Mouse (Mus musculus): ENCODE data around the gene Sgcg.

The Sgcg gene

DNA sequence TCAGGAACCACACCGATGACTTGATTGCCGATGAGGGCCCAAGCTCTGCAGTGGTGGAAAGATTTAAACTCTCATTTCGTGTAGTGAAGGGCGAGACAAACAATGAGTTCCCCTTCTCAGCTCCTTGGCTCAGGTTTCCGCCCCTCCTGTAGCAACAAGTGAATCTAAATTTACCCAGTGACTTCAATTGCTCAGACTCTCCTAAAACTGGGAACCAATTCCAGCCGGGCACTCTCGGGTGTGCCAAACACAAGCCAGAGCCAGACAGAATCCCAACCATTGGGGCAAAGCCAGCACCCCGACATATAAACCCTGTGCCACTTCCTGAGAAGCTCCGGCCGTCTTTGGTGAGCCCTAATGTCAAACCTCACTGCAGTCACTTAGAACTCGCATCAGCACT lies at the start of gene Sgcg:
TSS of gene Sgcg (minus strand) at position 139 of the 400 bp plus-strand sequence.
- DNase-seq: no peak

DNA sequence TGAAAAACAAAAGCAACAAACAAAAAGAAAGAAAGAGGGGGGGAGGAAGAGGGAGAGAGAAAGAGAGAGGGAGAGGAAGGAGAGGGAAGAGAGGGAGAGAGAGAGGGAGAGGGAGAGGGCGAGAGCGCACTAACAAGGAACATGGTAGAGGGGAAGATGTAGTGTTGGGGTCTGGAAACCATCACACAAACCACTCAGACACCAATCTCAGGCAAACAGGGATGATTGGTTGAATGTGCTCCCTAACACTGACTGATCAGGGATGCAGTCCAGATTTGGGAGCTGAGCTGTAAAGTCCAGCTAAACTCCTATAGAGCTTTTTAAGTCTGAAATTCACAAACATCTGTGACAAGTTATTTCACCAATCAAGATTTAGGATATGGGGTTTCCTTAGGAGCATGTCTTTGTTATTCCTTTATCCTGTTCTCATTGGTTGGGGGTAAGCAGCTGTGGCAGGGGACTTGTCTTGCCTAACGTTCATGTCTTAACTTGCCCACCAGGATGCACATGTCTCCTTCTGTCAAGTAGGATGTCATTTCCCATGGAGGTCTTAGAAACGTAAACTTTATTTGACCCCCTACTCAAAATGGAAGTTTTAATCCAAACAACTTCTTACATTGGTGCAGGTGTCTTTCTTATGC lies 45.8 kb upstream of the Sgcg start:
- no peak for DNase-seq

DNA sequence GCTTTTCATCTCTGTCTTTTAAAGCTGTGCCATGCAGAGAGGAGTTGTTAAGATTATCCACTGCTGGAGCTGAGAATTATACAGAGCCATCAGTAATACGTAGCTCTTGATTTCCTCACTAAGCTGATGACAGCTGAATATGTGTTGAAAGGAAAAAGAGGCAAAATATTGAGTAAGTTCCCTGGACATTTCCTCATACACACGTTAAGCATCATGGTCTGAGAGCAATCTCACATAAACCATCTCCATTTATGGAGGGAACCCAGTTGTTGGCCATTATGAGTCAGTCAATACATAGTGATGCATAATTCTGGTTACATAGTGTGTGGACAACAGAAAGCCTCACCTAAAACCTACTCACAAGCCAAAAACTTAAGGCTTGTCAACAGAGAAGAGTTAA lies 44.1 kb upstream of the Sgcg start:
- DNase-seq: no peak

DNA sequence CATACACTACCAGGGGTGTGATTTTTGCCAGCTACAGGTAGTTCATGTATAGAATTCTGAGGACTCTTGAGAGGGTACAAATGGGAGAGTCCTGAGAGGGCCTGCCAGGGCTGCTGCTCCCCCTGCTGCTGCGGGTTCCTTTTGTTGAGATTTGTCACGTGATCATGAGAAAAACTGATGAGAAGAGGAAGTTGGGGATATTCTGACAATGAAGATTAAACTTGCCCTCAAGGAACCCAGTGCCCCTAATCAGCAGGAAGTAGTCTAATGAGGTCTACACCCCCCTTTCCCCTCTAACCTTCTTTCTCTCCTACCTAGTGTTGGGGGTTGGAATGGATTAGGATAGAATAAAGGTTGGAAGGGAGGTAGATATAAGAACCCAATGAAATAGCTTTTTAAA lies 43.0 kb upstream of the Sgcg start:
- no peak for DNase-seq

DNA sequence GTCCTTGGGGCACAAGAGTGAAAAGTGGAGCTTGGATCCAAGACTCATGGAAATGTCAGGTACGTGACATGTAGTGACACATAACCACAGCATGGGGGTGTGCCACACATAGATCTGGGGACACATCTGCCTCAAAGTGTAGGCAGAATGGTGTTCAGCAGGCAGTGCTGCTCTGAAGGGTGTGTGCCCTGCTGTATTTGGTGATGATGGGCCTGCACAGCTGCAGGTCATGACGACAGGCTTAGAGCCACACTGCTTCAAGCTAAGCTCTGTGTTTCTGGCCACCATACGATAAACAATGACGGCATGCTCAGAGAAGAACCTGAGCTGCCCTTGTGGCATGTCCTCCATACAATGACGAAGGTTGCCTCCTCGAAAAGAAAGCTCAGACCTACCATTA lies 41.5 kb upstream of the Sgcg start:
- no peak for DNase-seq

DNA sequence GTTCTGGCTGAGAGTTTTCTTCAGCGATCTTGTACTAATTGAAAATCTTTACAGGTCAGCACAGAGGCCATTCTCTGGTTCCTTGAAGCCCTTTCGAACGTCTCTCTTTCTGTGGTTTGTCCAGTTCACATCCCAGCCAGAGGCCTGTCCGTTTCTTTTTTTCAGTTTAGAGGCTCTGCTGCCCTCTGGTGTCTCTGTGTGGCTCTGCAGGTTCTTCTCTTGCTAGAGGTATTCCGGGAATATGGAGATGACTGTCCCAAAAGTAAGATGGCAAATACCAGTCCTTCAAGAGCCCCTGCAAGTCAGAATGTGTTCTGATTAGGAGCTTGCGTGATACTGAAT lies 36.4 kb upstream of the Sgcg start:
- DNase-seq: peak; percentile 48

DNA sequence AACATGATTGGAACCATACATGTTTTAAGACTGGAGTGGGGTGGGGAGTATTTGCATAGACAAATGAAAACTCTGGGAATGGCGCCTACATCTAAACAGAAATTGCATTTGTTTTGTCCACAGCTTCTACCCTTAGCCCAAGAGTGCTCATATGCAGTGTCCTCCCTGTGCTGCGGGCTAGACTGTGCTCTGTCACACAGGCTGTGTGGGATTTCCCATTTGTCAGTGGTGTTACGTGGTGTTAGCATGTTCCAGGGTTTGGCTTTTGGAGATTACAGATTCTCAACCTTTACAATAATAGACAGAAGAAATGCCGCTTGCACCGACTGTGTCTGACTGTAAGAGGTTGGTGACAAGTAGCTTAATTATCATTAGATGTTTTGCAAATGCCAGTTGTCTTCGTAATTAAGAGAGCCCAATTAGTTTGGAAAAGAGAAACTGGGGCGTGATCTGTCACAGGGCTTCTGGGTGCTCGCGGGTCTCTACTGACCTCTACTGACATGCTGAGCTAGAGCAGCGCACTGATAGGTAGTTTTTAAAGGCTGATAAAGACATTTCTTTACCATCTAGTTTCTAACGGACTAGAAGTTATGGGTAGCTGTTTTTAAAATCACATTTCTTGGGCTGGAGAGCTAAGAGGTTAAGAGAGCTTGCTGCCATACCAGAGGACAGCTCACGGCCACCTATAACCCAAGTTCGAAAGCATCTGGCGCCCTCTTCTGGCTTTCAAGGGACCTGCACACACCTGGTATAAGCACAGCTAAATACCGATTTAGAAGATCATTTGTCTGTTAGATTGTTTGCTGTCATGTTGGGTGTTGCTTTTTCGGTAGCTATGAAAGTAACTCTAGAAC lies 35.8 kb upstream of the Sgcg start:
- peak; percentile 67 for DNase-seq

DNA sequence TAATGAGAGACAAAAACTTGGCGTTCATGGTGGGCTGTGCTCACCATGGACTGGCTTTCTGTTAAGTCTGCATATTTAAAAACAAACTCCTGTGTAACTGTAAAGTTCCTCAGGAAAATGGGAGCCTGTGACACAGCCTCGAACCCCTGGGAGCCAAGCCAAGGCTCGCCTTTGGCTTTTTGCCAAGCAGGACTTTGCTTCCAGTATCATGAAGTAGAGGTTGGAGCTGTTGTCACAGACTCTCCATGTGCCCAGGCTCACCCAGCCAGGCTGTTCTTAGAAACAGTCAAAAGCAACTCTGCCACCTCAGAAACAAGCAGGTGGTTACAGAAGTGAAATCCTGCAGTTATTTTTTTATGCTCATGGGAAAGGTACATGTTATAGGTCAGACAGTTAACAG lies 32.4 kb upstream of the Sgcg start:
- peak; percentile 6 for DNase-seq

DNA sequence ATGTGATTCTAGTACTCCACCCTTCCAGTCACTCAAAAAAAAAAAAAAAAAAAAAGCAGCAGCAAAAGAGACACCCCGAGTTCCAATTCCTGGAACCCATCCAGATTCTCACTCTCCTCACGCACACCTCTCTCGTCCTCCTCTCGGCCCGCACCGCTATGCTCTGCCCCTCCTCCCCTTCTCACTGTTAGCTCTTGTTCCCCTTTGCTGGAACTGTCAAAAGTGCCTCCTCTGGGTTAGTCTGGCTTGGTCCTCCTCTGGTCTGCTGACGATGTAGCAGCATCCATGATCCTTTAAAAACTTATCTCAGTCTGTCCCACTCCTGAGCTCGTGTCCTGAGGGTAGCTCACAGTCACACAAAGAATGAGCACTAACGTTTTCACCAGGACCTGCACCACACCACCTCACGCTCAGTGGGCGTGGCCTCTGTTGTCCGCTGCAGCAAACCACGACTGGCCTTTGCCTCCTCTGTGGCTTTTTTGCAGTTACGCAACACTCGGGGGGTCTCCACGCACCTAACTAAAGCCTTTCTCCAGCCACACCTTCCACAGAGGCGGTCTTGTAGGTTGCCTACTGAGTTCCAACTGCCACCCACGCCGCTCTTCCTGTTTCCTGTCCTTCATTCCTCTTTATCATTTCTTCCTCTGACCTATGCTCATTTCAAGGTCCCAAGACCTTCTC lies 30.5 kb upstream of the Sgcg start:
- DNase-seq: no peak

DNA sequence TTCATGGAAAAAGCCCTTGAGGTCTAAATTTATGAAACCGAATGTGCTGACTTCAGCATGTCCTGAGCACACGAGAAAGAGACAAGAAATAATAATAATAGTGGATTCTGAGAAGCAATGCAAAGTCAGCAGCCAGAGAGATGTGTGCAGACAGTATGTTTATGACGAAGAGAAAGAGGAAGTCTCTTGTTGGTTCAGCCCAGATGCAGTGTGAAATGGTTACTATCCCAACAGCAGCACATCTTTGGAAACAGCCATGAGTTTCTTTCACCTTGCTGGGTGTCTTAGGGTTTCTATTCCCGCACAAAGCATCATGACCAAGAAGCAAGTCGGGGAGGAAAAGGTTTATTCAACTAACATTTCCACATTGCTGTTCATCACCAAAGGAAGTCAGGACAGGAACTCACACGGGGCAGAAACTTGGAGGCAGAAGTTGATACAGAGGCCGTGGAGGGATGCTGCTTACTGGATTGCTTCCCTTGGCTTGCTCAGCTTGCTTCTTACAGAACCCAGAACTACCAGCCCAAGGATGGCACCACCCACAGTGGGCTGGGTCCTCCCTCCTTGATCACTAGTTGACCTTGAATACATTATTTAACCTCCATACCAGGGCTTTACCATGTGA lies 20.5 kb upstream of the Sgcg start:
- no peak for DNase-seq

DNA sequence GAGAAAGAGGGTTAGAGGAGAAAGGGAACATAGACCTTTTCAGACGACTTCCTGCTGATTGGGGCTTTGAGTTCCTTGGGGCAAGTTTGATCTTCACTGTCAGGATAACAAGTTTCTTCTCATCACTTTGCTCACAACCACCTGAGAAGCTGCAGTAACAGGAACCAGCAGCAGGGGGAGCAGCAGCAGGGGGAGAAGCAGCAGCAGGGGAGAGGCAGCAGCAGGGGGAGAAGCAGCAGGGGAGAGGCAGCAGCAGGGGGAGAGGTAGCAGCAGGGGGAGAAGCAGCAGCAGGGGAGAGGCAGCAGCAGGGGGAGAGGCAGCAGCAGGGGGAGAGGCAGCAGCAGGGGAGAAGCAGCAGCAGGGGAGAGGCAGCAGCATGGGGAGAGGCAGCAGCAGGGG lies 19.0 kb upstream of the Sgcg start:
- DNase-seq: no peak

DNA sequence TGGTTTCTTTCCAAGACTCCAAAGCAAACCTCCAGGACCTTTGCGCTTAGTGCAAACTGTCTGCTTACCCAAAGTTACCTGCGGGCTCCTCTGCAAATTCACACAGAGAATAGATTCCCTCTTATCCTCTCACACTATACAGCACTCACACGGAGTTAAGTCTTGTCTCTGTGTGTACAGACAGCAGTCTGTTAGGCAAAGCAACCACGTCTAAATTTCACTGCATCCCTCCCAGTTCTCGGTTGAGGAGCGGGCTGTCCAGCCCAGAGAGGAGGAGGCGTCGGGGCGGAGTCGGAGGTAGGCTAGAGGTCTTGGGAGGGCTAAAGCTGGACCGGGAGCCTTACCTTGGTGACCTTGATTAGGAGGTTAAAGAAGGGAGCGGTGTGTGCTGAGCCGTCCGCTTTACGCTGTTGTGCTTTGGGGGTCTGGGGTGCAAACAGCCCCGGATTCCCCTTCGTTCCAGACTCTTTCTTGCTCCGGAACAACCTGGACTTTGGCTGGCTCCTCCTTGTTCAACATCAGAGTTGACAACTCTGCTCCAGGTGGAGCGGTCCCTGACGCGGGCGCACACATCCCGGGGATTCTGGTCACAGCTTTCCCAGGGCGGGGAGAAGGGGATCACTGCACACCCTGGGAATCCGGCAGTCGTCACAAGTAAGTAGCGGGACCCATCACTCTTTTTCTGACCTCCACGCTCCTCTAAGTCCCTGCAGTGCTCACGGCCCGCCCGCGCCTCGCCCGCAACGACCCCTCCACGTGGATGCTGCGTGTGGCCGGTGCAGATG lies 16.3 kb upstream of the Sgcg start:
- no peak for DNase-seq

DNA sequence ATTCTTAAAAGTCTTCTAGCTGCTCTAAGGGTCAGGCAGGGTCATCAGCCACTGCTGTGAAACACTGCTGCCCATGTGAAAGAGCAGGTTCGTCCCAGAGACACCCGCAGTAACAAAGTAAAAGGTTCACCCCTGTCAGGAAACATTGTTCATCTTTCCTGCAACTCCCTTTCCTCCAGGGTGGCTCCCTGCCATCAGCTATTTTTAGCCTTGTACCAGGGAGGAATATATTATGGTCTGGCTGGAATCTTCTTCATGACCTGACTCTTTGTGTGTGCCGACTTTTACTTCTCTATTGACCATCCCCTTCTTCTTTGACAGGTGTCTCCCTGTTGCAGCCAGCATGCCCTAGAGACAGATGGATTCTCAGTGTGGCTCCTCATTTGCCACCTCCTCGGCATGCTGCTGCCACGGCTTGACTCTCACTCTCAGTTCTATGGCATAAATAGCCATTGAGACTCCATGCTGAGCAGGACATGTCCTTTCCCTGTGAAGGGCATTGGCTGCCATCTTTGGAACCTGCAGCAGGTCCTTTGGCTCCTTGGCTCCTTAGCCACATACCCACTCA lies 9.7 kb upstream of the Sgcg start:
- DNase-seq: peak; percentile 79

DNA sequence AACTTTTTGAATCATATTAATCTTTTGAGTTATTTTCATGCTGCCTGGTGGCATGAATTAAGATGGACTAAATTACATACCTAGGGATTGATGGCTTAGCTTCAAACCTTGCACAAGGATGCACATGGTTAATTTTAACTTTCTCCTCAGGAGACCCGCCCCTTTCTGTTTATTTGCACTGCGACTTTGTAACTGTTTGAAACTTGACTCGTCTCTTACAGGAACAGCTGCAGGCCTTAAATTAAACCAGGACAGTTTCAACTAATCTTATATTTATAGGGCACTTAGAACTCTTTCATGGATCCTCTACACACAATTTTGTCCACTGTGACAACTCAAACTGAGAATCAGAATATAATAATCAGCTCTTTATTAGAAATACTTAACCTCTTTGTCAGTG lies 794 bp upstream of the Sgcg start:
- DNase-seq: no peak

DNA sequence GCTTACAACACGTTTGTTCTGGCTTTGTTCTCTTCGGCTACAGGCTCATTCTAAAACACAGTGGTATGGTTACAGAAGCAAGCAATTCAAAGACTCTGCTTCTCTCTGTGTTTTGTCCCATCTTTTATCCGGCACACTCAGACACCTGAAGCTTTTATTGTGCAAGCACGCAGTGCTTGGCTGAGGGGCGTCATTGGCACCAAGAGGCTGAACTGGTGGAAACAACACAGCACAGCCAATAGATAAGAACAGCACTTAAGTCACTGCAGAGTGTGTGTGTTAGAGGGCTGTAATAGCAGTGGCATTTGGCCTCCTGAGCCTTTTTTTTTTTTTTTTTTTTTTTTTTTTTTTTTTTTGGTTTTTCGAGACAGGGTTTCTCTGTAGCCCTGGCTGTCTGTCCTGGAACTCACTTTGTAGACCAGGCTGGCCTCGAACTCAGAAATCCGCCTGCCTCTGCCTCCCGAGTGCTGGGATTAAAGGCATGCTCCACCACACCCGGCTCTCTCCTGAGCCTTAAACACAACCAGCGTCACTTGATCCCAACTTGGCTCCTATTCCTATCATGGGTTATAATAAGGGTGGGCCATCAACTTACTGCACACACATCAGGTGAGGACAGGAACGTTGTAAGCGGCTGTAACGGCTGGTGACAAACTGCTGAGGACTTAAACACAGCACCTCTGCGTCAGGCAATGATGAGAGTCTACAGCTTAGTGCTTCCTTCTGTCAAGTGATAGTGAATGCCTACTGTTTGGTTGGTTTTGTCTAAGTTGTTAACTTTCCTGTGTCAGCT lies 5.5 kb downstream of the Sgcg start:
- no peak for DNase-seq

DNA sequence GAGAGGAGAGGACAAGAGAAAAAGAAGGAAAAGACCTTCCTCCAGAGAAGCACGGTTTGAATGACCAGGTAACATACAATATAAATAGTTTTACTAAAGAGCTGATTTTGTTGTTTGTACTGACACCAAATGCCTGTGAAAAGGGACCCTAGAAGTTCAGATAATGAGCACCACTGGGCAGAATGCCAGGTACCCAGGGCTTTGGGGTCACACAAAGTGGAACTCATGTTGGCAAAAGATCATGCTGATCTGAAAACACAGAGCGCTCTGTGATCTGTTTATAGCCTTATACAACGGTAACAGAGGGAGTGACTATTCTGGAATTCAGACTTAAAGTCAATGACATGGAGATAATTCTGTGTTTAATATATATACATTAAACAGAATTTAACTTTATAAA lies 11.8 kb downstream of the Sgcg start:
- no peak for DNase-seq

DNA sequence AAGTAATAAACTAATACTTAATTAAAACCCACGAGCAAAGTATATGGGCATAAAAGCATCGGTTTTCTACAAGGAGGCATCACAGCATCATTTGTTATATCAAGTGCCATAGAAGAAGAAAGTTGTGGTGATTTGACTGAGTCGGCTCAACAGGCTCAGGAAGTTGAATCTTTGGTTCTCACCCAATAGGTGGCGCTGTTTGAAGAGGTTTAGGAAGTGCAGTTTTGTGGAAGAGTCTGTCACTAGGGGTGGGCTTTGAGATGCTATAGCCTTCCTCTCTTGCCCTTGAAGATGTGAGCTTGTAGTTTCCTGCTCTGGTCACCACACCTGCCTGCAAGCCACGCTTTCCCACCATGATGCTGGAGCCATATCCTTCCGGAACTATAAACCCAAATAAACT lies 15.7 kb downstream of the Sgcg start:
- DNase-seq: no peak

DNA sequence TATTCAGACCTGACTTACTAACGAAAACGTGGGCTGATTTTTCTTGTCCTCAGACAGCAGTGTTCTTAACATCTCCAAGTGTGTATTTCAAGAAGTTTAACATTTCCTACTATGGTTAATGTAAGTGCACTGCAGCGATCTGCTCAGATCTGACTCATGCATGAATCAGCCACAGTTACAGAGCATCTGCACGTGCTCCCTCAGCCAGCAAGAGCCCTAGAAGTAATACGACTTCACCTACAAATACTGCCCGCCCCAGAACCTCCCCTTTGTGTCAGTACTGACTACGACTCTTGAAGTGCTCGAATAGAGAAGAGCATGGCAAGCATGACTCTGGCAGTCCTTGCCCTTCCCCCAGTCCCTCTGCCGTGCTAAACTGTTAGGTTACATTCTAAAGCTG lies 19.5 kb downstream of the Sgcg start:
- no peak for DNase-seq

DNA sequence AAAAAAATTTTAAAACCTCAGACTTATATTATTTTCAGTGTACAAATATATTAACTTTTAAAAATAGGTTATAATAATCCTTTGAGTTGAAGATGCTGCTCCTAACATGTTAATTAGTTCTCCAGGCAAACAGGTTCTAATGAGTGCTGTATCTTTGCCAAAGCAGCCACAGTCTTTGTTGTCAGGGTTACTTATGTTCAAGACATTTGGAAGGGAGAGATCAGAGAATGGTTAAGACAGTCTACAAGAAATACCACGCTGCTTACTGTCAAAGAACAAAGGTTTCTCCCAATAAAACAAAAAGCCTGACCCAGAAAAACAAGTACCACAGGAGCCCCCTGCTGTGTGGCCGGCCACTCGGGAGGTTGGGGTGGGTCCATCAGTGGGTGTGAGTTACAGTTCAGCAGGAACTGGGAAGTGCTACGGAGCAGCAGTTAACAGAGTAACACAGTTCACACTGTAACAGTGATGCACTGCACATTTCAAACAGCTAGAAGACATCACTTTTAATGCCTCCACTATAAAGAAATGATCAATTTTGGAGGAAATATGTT lies 21.1 kb downstream of the Sgcg start:
- no peak for DNase-seq

DNA sequence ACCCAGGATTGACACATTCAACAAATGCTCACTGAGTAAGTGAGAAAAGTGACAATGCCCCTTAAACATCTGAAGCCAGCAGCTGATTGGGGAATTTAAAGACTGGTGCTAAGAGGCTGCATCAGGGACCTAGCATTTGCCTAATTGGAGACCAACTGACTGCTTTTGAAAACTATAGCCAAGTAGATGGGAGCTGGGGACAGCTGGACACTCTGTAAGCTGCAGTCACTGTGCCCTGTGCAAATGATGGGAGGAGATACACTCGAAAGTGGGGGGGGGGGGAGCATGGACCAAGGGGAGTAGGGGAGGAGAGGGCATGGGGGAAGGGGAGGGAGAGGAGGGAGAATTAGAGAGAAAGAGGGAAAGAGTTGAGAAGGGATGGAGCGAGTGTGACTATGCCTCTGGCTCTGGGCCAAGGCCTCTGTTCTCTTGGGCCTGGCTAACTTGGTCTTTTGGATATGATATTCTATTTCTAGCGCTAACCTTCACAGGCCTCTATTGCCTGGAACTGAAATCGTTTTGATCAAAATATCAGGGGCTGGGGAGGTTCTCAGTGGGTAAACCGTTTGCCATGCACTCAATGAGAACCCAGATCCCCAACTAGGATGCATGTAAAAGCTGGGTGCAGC lies 22.3 kb downstream of the Sgcg start:
- DNase-seq: no peak

DNA sequence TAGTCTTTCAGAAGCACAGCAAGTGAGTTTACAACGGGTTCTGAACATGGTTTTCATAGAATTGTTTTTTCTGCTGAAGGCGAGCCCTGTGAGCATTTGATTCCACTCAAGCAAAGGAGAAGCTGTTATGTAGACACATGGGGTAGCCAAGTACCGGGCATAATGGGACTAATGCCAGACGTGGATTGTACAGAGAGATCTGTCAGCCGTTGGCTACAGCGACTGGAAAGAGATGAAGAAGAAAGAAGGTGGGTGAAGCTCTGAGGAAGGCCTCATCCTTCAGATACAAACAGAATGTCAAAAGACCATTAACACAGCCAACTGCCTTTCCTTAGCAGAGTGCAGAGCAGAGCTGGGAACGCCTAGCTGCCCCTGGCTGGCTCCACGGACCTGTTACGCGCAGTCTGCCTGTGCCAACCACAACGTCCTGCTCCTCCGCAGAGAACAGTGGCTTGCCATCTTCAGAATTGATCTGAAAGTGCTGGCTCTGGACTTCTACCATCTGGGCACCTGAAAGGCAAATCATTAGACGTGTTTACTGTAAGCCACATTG lies 26.2 kb downstream of the Sgcg start:
- peak; percentile 57 for DNase-seq
